Mouse (Mus musculus) kidney, postnatal 0 days (tissue): ENCODE measurements around the gene Fmnl2. TPM values are rescaled to one million over a fixed set of nuclear protein-coding genes. Genes with fewer than 3 reads are reported as not detected.

Source experiments
- ATAC-seq: fragments of 200-750 bp; cut with Nextera tagmentation; replicated peaks from 2 replicates; pipeline ENCODE4 v1.8.0; 2017; ENCODE audit warnings: low read depth, moderate number of reproducible peaks, moderate TSS enrichment, moderate library complexity; ENCODE audit not compliant: low FRiP score
- DNase-seq: peaks from one replicate; pipeline ENCODE4 v3.0.0-alpha.2; 2016; ENCODE audit warnings: low spot score
- H3K27ac ChIP-seq: fragments of 300-500 bp; sonication (generic); 2 replicates; pipeline ENCODE4 v1.5.1; 2014; ENCODE audit warnings: mild to moderate bottlenecking
- H3K27me3 ChIP-seq: fragments of 300-500 bp; sonication (generic); 2 replicates; pipeline ENCODE4 v1.6.1; 2014; ENCODE audit warnings: low read length, mixed read lengths; ENCODE audit not compliant: insufficient read depth
- H3K36me3 ChIP-seq: fragments of 300-500 bp; sonication (generic); 2 replicates; pipeline ENCODE4 v1.6.1; 2014; ENCODE audit warnings: low read length, mixed read lengths; ENCODE audit not compliant: insufficient read depth
- H3K4me1 ChIP-seq: fragments of 300-500 bp; sonication (generic); replicated peaks from 2 replicates; pipeline ENCODE4 v1.6.1; 2014; ENCODE audit warnings: antibody characterized with exemption, low read length, mixed read lengths; ENCODE audit not compliant: insufficient read depth
- H3K4me2 ChIP-seq: fragments of 300-500 bp; sonication (generic); 2 replicates; pipeline ENCODE4 v1.6.1; 2014; ENCODE audit warnings: mild to moderate bottlenecking, low read length, moderate library complexity, mixed read lengths
- H3K4me3 ChIP-seq: fragments of 300-500 bp; sonication (generic); replicated peaks from 2 replicates; pipeline ENCODE4 v1.5.1; 2014; ENCODE audit warnings: low read depth, low read length
- H3K9ac ChIP-seq: fragments of 300-500 bp; sonication (generic); 2 replicates; pipeline ENCODE4 v1.6.1; 2014; ENCODE audit warnings: low read depth, low read length
- H3K9me3 ChIP-seq: fragments of 300-500 bp; sonication (generic); replicated peaks from 2 replicates; pipeline ENCODE4 v1.6.1; 2016; ENCODE audit warnings: low read length, inconsistent platforms, mixed read lengths
- CTCF ChIP-seq: IDR thresholded peaks from 2 replicates; pipeline ENCODE4 v1.5.1; 2016; ENCODE audit warnings: antibody characterized with exemption, low read depth, mild to moderate bottlenecking, moderate library complexity
- WGBS: fragments of 180-500 bp; shearing (Covaris S2); extraction: QIAGEN DNeasy Blood & Tissue Kit; methylation state at CpG from one replicate; pipeline ENCODE4 v1.1.7; 2014; 5-methylcytosine and 5-hydroxymethylcytosine counted together
- polyA plus RNA-seq: library from polyadenylated mRNA; unstranded; fragments of >200 nt; fragmentation: Nextera tagmentation; extraction: Ambion mirVana; gene quantifications from 2 replicates; pipeline ENCODE4 v1.2.1, GENCODE M21; 2015

The Fmnl2 gene
- polyA plus RNA-seq, 1 experiment from 2014 or later: 8.5 TPM

GRCm38 (mm10) chr2:52828077-52828476 lies 29.6 kb upstream of the Fmnl2 start:
- no peak for ATAC-seq

GRCm38 (mm10) chr2:52830513-52830912 lies 27.1 kb upstream of the Fmnl2 start:
- ATAC-seq (no peak), DNase-seq (no peak)
- Histone ChIP-seq H3K9ac (no peak overlapping the region), H3K36me3 (no peaks in the 10 kb centered on the region), H3K9me3 (no peaks in the 10 kb centered on the region), H3K4me3 (no peak overlapping the region), H3K4me2 (no peak overlapping the region), H3K4me1 (no peaks in the 10 kb centered on the region), H3K27me3 (no peaks in the 10 kb centered on the region), H3K27ac (no peak overlapping the region)
- 86% methylated on average over 4 of the region's 4 CpGs for WGBS
- no peak for TF ChIP-seq CTCF

More at GRCm38 (mm10) chr2:52828077-52828476, 29.6 kb upstream of the Fmnl2 start:
- 59% methylated on average over 4 of the region's 4 CpGs for WGBS
- H3K4me1 ChIP-seq: no peaks in the 10 kb centered on the region
- H3K27ac ChIP-seq: no peak overlapping the region
- TF ChIP-seq CTCF: no peak
- no peak for DNase-seq
- H3K9ac ChIP-seq: no peak overlapping the region
- no peaks in the 10 kb centered on the region for H3K9me3 ChIP-seq
- H3K36me3 ChIP-seq: no peaks in the 10 kb centered on the region
- no peak overlapping the region for H3K4me3 ChIP-seq
- H3K4me2 ChIP-seq: no peak overlapping the region
- H3K27me3 ChIP-seq: no peaks in the 10 kb centered on the region

- no peak for DNase-seq
- H3K4me2 ChIP-seq: no peak overlapping the region
- H3K9ac ChIP-seq: no peak overlapping the region
- WGBS: 73% methylated on average over 2 of the region's 2 CpGs
- H3K27me3 ChIP-seq: no peaks in the 10 kb centered on the region
- no peak for TF ChIP-seq CTCF
- H3K4me1 ChIP-seq: no peaks in the 10 kb centered on the region
- H3K27ac ChIP-seq: no peak overlapping the region
- H3K4me3 ChIP-seq: no peak overlapping the region
- no peaks in the 10 kb centered on the region for H3K9me3 ChIP-seq
- no peak for ATAC-seq
- H3K36me3 ChIP-seq: no peaks in the 10 kb centered on the region
Observed at GRCm38 (mm10) chr2:52831585-52831984, 26.1 kb upstream of the Fmnl2 start.

- Histone ChIP-seq H3K4me2 (no peak overlapping the region), H3K27me3 (no peaks in the 10 kb centered on the region), H3K9ac (no peak overlapping the region), H3K4me1 (no peaks in the 10 kb centered on the region), H3K4me3 (no peak overlapping the region), H3K27ac (no peak overlapping the region), H3K36me3 (no peaks in the 10 kb centered on the region), H3K9me3 (no peaks in the 10 kb centered on the region)
- no peak for DNase-seq
- no peak for TF ChIP-seq CTCF
- WGBS: 83% methylated on average over 3 of the region's 3 CpGs
- no peak for ATAC-seq
Observed at GRCm38 (mm10) chr2:52835726-52836125, 21.9 kb upstream of the Fmnl2 start.

GRCm38 (mm10) chr2:52839074-52839473 lies 18.6 kb upstream of the Fmnl2 start:
- 57% methylated on average over 4 of the region's 4 CpGs for WGBS
- H3K4me3 ChIP-seq: no peak overlapping the region
- H3K27ac ChIP-seq: no peak overlapping the region
- no peak for TF ChIP-seq CTCF
- no peaks in the 10 kb centered on the region for H3K9me3 ChIP-seq
- no peaks in the 10 kb centered on the region for H3K36me3 ChIP-seq
- H3K4me1 ChIP-seq: no peaks in the 10 kb centered on the region
- ATAC-seq: no peak
- H3K4me2 ChIP-seq: no peak overlapping the region
- no peak for DNase-seq
- no peak overlapping the region for H3K9ac ChIP-seq
- no peaks in the 10 kb centered on the region for H3K27me3 ChIP-seq

GRCm38 (mm10) chr2:52839868-52840267 lies 17.8 kb upstream of the Fmnl2 start:
- Histone ChIP-seq H3K27ac (no peak overlapping the region), H3K4me2 (no peak overlapping the region), H3K27me3 (no peaks in the 10 kb centered on the region), H3K9ac (no peak overlapping the region), H3K36me3 (no peaks in the 10 kb centered on the region), H3K4me3 (no peak overlapping the region), H3K9me3 (no peaks in the 10 kb centered on the region), H3K4me1 (no peaks in the 10 kb centered on the region)
- 96% methylated on average over 3 of the region's 3 CpGs for WGBS
- ATAC-seq (no peak), DNase-seq (no peak)
- TF ChIP-seq CTCF: no peak

GRCm38 (mm10) chr2:52843861-52844260 lies 13.8 kb upstream of the Fmnl2 start:
- no peaks in the 10 kb centered on the region for H3K27me3 ChIP-seq
- ATAC-seq (no peak), DNase-seq (no peak)
- no peak for TF ChIP-seq CTCF
- H3K4me1 ChIP-seq: no peaks in the 10 kb centered on the region
- no peaks in the 10 kb centered on the region for H3K36me3 ChIP-seq
- no peak overlapping the region for H3K27ac ChIP-seq
- H3K9me3 ChIP-seq: no peaks in the 10 kb centered on the region
- no peak overlapping the region for H3K4me3 ChIP-seq
- no peak overlapping the region for H3K4me2 ChIP-seq
- WGBS: 74% methylated on average over 2 of the region's 2 CpGs
- H3K9ac ChIP-seq: no peak overlapping the region
